Mouse (Mus musculus) liver (tissue): ENCODE results near the gene Med13l.
A peak's percentile ranks its signal among the peaks of the same experiment; 100 is the strongest.

ENCODE experiments used
- DNase-seq: peaks from one replicate; pipeline ENCODE4 v3.0.0-alpha.2; 2020; ENCODE audit warnings: mixed read lengths

The Med13l gene

GRCm38 (mm10) chr5:118812421-118812820 is 251.9 kb downstream of the Med13l start:
- DNase-seq, result no peak

GRCm38 (mm10) chr5:118812947-118813401 is 252.5 kb downstream of the Med13l start:
- DNase-seq, result no peak

- peak; percentile 58 for DNase-seq
Observed at GRCm38 (mm10) chr5:118814052-118814451, 253.6 kb downstream of the Med13l start.
